Mouse (Mus musculus) forebrain, postnatal 0 days (tissue): ENCODE data around the gene Kdm7a. TPM values are rescaled to one million over a fixed set of nuclear protein-coding genes. Genes with fewer than 3 reads are reported as not detected.

ENCODE experiments used
- ATAC-seq: fragments of 200-750 bp; cut with Nextera tagmentation; 2 replicates; pipeline ENCODE4 v1.8.0; 2017; ENCODE audit warnings: mild to moderate bottlenecking, moderate library complexity
- DNase-seq: peaks from one replicate; pipeline ENCODE4 v3.0.0-alpha.2; 2015
- H3K27ac ChIP-seq: fragments of 300-500 bp; sonication (generic); 2 replicates; pipeline ENCODE4 v1.5.1; 2014; ENCODE audit warnings: low read depth, mild to moderate bottlenecking, antibody characterized with exemption, low read length, moderate library complexity, mixed read lengths
- H3K27me3 ChIP-seq: fragments of 300-500 bp; sonication (generic); 2 replicates; pipeline ENCODE4 v1.6.1; 2014; ENCODE audit warnings: mild to moderate bottlenecking, low read length, mixed read lengths; ENCODE audit not compliant: insufficient read depth
- H3K36me3 ChIP-seq: fragments of 300-500 bp; sonication (generic); 2 replicates; pipeline ENCODE4 v1.6.1; 2014; ENCODE audit warnings: mild to moderate bottlenecking, moderate library complexity; ENCODE audit not compliant: insufficient read depth
- H3K4me1 ChIP-seq: fragments of 300-500 bp; sonication (generic); 2 replicates; pipeline ENCODE4 v1.6.1; 2014; ENCODE audit warnings: antibody characterized with exemption; ENCODE audit not compliant: insufficient read depth
- H3K4me2 ChIP-seq: fragments of 300-500 bp; sonication (generic); 2 replicates; pipeline ENCODE4 v1.6.1; 2014; ENCODE audit warnings: low read depth, mild to moderate bottlenecking, moderate library complexity
- H3K4me3 ChIP-seq: fragments of 300-500 bp; sonication (generic); 2 replicates; pipeline ENCODE4 v1.5.1; 2014; ENCODE audit warnings: low read depth, low read length, mixed read lengths
- H3K9ac ChIP-seq: fragments of 300-500 bp; sonication (generic); 2 replicates; pipeline ENCODE4 v1.6.1; 2014; ENCODE audit warnings: mild to moderate bottlenecking
- H3K9me3 ChIP-seq: fragments of 300-500 bp; sonication (generic); 2 replicates; pipeline ENCODE4 v1.6.1; 2016; ENCODE audit warnings: low read length
- CTCF ChIP-seq: sonication (generic); IDR thresholded peaks from 2 replicates; pipeline ENCODE4 v1.5.1; 2016; ENCODE audit warnings: antibody characterized with exemption, control low read depth, low read depth
- WGBS: fragments of 180-500 bp; shearing (Covaris S2); extraction: QIAGEN DNeasy Blood & Tissue Kit; methylation state at CpG from one replicate; pipeline ENCODE4 v1.1.7; 2014; 5-methylcytosine and 5-hydroxymethylcytosine counted together
- polyA plus RNA-seq: library from polyadenylated mRNA; unstranded; fragments of >200 nt; fragmentation: Nextera tagmentation; extraction: Ambion mirVana; gene quantifications from 2 replicates; pipeline ENCODE4 v1.2.1, GENCODE M21; 2015
- total RNA-seq: library from RNA; depleted of rRNA; stranded (reverse); fragments of >200 nt; gene quantifications from 2 replicates; pipeline ENCODE4 v1.2.3, GENCODE M21; 2014

The Kdm7a gene
- total and polyA plus RNA-seq, 2 experiments from 2014 or later = 1.5 to 9.8 TPM

DNA sequence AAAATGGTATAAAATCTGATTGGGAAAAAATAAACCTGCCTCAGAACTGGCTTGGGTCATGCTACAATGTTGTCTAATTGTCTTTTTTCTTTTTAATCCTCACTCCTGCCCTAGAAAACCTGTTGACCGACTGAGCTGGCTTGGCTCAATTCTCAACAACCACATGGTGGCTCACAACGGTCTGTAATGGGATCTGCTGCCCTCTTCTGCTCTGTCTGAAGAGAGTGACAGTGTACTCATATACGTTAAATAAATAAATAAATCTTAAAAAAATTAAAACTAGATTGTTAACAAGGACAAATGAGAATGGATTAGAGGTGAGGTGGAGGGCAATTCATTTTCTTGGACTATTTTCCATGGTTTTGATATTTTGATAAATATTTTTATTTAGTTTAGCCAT, 85.9 kb downstream of the Kdm7a start:
- H3K4me1 ChIP-seq = no peaks in the 10 kb centered on the region
- H3K9ac ChIP-seq = no peak overlapping the region
- no peak overlapping the region for H3K4me2 ChIP-seq
- no peaks in the 10 kb centered on the region for H3K9me3 ChIP-seq
- TF ChIP-seq CTCF = no peak
- H3K4me3 ChIP-seq = no peak overlapping the region
- H3K27me3 ChIP-seq = peaks cover 30% of the 10 kb centered on the region
- no peak for DNase-seq
- no peak overlapping the region for H3K27ac ChIP-seq
- H3K36me3 ChIP-seq = no peaks in the 10 kb centered on the region
- no peak for ATAC-seq
- WGBS = 53% methylated on average over 3 of the region's 3 CpGs

DNA sequence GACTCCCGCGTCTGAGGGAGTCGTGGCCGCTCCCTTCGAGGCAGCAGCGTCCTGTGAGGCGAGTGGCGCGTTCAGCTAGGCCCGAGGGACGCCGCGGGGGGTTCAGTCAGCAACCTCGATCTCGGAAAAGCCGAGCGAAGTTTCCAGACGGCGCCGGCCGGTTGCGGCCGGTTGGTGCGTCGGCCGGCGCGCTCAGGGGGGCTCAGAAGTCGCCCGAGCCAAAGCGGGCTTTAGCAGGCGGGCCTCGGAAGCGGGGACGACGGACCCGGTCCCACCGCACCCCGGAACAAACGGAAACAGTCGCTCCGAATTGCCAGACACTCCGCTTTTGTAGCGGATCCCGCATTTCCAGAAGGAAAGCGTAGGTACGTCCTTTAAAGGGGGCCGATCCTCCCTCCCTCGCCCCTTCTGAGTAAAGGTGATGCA, 88.1 kb downstream of the Kdm7a start:
- 12% methylated on average over 49 of the region's 49 CpGs for WGBS
- ATAC-seq (peak; percentile 50), DNase-seq (no peak)
- peak overlapping the region; percentile 62 for H3K9ac ChIP-seq
- H3K4me1 ChIP-seq = no peaks in the 10 kb centered on the region
- no peak overlapping the region for H3K27ac ChIP-seq
- TF ChIP-seq CTCF = no peak
- H3K4me3 ChIP-seq = peak overlapping the region; percentile 65
- no peaks in the 10 kb centered on the region for H3K36me3 ChIP-seq
- peaks cover 31% of the 10 kb centered on the region for H3K27me3 ChIP-seq
- H3K9me3 ChIP-seq = no peaks in the 10 kb centered on the region
- H3K4me2 ChIP-seq = peak overlapping the region; percentile 68

- DNase-seq (peak; percentile 58), ATAC-seq (peak; percentile 83)
- Histone ChIP-seq H3K4me2 (peak within 1 kb of the TSS; percentile 68), H3K4me1 (no peaks in the 10 kb centered on the region), H3K9ac (peak within 1 kb of the TSS; percentile 62), H3K27ac (no peak within 1 kb of the TSS), H3K9me3 (no peaks in the 10 kb centered on the region), H3K27me3 (peaks cover 31% of the 10 kb centered on the region), H3K4me3 (peak within 1 kb of the TSS; percentile 65), H3K36me3 (no peaks in the 10 kb centered on the region)
- WGBS = 2% methylated on average over 94 of the region's 101 CpGs
- TF ChIP-seq CTCF = no peak
These were observed 88.8 kb downstream of the Kdm7a start, which contains the start of gene Parp12 for GRCm38 (mm10) chr6:39117584-39118455. Parp12 (minus strand) TSS chr6:39118349.

- ATAC-seq = no peak
- no peak overlapping the region for H3K4me2 ChIP-seq
- 97% methylated on average over 1 of the region's 1 CpGs for WGBS
- H3K36me3 ChIP-seq = no peaks in the 10 kb centered on the region
- H3K9me3 ChIP-seq = no peaks in the 10 kb centered on the region
- no peak for DNase-seq
- peaks cover 31% of the 10 kb centered on the region for H3K27me3 ChIP-seq
- no peak overlapping the region for H3K27ac ChIP-seq
- H3K4me3 ChIP-seq = no peak overlapping the region
- no peak for TF ChIP-seq CTCF
- H3K4me1 ChIP-seq = no peaks in the 10 kb centered on the region
- no peak overlapping the region for H3K9ac ChIP-seq
These were observed 91.2 kb downstream of the Kdm7a start for GRCm38 (mm10) chr6:39115438-39115837.

DNA sequence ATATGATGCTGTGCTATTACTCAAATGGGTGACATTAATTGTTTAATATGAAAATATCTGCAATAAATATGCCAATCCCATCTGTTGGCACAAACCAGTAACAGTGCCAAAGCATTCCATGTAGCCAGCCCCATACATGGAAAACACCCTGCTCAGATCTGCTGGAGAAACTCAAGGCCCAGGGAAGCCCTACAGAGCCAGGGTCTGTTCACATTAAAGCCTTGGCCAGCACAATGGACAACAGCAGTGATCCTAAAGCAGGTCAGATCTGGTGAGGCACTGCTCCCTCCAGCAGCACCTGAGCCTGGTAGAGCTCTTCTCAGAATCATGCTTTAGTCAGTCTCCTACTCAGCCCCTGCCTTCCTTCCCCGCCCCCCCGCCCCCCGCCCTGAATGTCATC, 93.4 kb downstream of the Kdm7a start:
- TF ChIP-seq CTCF = no peak
- ATAC-seq (no peak), DNase-seq (no peak)
- Histone ChIP-seq H3K27me3 (peaks cover 18% of the 10 kb centered on the region; the same call in 1 of the 2 replicates), H3K4me3 (no peak overlapping the region), H3K4me2 (no peak overlapping the region), H3K9me3 (no peaks in the 10 kb centered on the region), H3K9ac (no peak overlapping the region), H3K27ac (no peak overlapping the region), H3K4me1 (no peaks in the 10 kb centered on the region), H3K36me3 (no peaks in the 10 kb centered on the region)
- 89% methylated on average over 3 of the region's 3 CpGs for WGBS

- peaks cover 17% of the 10 kb centered on the region; the same call in 1 of the 2 replicates for H3K27me3 ChIP-seq
- H3K4me3 ChIP-seq = no peak overlapping the region
- no peak for DNase-seq
- H3K36me3 ChIP-seq = no peaks in the 10 kb centered on the region
- no peak overlapping the region for H3K4me2 ChIP-seq
- ATAC-seq = no peak
- TF ChIP-seq CTCF = no peak
- no peaks in the 10 kb centered on the region for H3K9me3 ChIP-seq
- no peak overlapping the region for H3K27ac ChIP-seq
- H3K9ac ChIP-seq = no peak overlapping the region
- no peaks in the 10 kb centered on the region for H3K4me1 ChIP-seq
- 96% methylated on average over 3 of the region's 3 CpGs for WGBS
These were observed 93.9 kb downstream of the Kdm7a start for GRCm38 (mm10) chr6:39112701-39113100.

DNA sequence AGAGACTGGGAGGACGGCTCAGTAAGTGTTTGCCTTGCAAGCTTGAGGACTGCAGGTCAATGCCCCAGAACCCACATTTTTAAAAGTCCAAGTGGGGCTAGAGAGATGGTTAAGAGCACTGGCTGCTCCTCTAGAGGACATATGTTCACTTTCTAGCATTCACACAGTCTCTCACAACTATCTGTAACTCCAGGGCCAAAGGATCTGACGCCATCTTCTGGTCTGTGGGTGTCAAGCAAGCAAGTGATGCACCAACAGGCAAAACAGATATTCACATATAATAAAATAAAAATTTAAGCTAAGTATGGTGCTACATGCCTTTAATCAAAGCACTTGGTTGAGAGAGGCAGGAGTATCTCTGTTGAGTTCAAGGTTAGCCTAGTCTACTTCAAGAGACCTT, 99.8 kb downstream of the Kdm7a start:
- Histone ChIP-seq H3K9me3 (no peaks in the 10 kb centered on the region), H3K27me3 (no peaks in the 10 kb centered on the region), H3K4me1 (no peaks in the 10 kb centered on the region), H3K9ac (no peak overlapping the region), H3K27ac (no peak overlapping the region), H3K4me3 (no peak overlapping the region), H3K36me3 (no peaks in the 10 kb centered on the region), H3K4me2 (no peak overlapping the region)
- ATAC-seq = no peak
- no peak for DNase-seq
- 58% methylated on average over 2 of the region's 2 CpGs for WGBS
- peak; percentile 25 for TF ChIP-seq CTCF
